Mouse (Mus musculus): ENCODE measurements around the gene Cabs1. TPM values are rescaled to one million over a fixed set of nuclear protein-coding genes. Genes with fewer than 3 reads are reported as not detected.

The Cabs1 gene
- polyA plus RNA-seq, 1 experiment from 2014 or later, result not detected

Other genes with a start within 250 kb of the Cabs1 start
- gene Csn1s2a, start 204.9 kb upstream of the Cabs1 start, polyA plus RNA-seq (2014; fragmentation: Nextera tagmentation; extraction: Ambion mirVana), result not detected in 2 replicates
- not detected in 2 replicates for gene Csn1s2b, start 171.4 kb upstream of the Cabs1 start, polyA plus RNA-seq (2014; fragmentation: Nextera tagmentation; extraction: Ambion mirVana)
- gene Prr27, start 153.8 kb upstream of the Cabs1 start, polyA plus RNA-seq (2014; fragmentation: Nextera tagmentation; extraction: Ambion mirVana), result not detected in 2 replicates
- gene Odam, start 94.4 kb upstream of the Cabs1 start, polyA plus RNA-seq (2014; fragmentation: Nextera tagmentation; extraction: Ambion mirVana), result not detected in 2 replicates
- gene Csn3, start 53.9 kb upstream of the Cabs1 start, polyA plus RNA-seq (2014; fragmentation: Nextera tagmentation; extraction: Ambion mirVana), result 0.49 and 1.0 TPM in 2 replicates
- not detected in 2 replicates for gene 2310003L06Rik, start 10.0 kb upstream of the Cabs1 start, polyA plus RNA-seq (2014; fragmentation: Nextera tagmentation; extraction: Ambion mirVana)
- not detected in 2 replicates for gene Gm28434, start 9.9 kb upstream of the Cabs1 start, polyA plus RNA-seq (2014; fragmentation: Nextera tagmentation; extraction: Ambion mirVana)
- not detected in 2 replicates for gene Smr3a, start 23.1 kb downstream of the Cabs1 start, polyA plus RNA-seq (2014; fragmentation: Nextera tagmentation; extraction: Ambion mirVana)
- not detected in 2 replicates for gene Smr2, start 107.1 kb downstream of the Cabs1 start, polyA plus RNA-seq (2014; fragmentation: Nextera tagmentation; extraction: Ambion mirVana)
- not detected in 2 replicates for gene Gm11116, start 132.1 kb downstream of the Cabs1 start, polyA plus RNA-seq (2014; fragmentation: Nextera tagmentation; extraction: Ambion mirVana)
- gene Gm11115, start 174.7 kb downstream of the Cabs1 start, polyA plus RNA-seq (2014; fragmentation: Nextera tagmentation; extraction: Ambion mirVana), result not detected in 2 replicates

Data from intestine, embryonic 14.5 days (tissue).